Mouse (Mus musculus) embryonic facial prominence, embryonic 12.5 days (tissue): ENCODE measurements around the gene Ubtd2. TPM values are rescaled to one million over a fixed set of nuclear protein-coding genes. Genes with fewer than 3 reads are reported as not detected.

Experiments used
- ATAC-seq: fragments of 200-750 bp; cut with Nextera tagmentation; 2 replicates; pipeline ENCODE4 v1.8.0; 2017; ENCODE audit not compliant: insufficient number of reproducible peaks, insufficient read depth, low FRiP score, low TSS enrichment
- H3K27ac ChIP-seq: fragments of 300-500 bp; sonication (generic); 2 replicates; pipeline ENCODE4 v1.5.1; 2016; ENCODE audit warnings: mild to moderate bottlenecking
- H3K27me3 ChIP-seq: fragments of 300-500 bp; sonication (generic); 2 replicates; pipeline ENCODE4 v1.6.1; 2016; ENCODE audit warnings: mild to moderate bottlenecking, moderate library complexity
- H3K36me3 ChIP-seq: fragments of 300-500 bp; sonication (generic); 2 replicates; pipeline ENCODE4 v1.6.1; 2016; ENCODE audit warnings: mild to moderate bottlenecking
- H3K4me1 ChIP-seq: fragments of 300-500 bp; sonication (generic); 2 replicates; pipeline ENCODE4 v1.6.1; 2016
- H3K4me2 ChIP-seq: fragments of 300-500 bp; sonication (generic); replicated peaks from 2 replicates; pipeline ENCODE4 v1.6.1; 2016; ENCODE audit warnings: mild to moderate bottlenecking, moderate library complexity
- H3K4me3 ChIP-seq: fragments of 300-500 bp; sonication (generic); 2 replicates; pipeline ENCODE4 v1.5.1; 2016; ENCODE audit warnings: mild to moderate bottlenecking
- H3K9ac ChIP-seq: fragments of 300-500 bp; sonication (generic); 2 replicates; pipeline ENCODE4 v1.6.1; 2016; ENCODE audit warnings: mild to moderate bottlenecking, moderate library complexity
- H3K9me3 ChIP-seq: fragments of 300-500 bp; sonication (generic); 2 replicates; pipeline ENCODE4 v1.6.1; 2016; ENCODE audit warnings: mild to moderate bottlenecking, moderate library complexity
- WGBS: fragments of 180-500 bp; shearing (Covaris S2); methylation state at CpG from one replicate; pipeline ENCODE4 v1.1.7; 2016; 5-methylcytosine and 5-hydroxymethylcytosine counted together
- polyA plus RNA-seq: library from polyadenylated mRNA; unstranded; fragments of >200 nt; fragmentation: Nextera tagmentation; extraction: Ambion mirVana; gene quantifications from 2 replicates; pipeline ENCODE4 v1.2.1, GENCODE M21; 2016

Gene Ubtd2
- polyA plus RNA-seq, 1 experiment from 2014 or later = 96.7 TPM

GRCm38 (mm10) chr11:32560015-32560770 is 105.0 kb downstream of the Ubtd2 start:
- ATAC-seq = no peak
- Histone ChIP-seq H3K4me1 (peaks cover 15% of the 10 kb centered on the region), H3K27ac (no peak overlapping the region), H3K4me3 (no peak overlapping the region), H3K36me3 (no peaks in the 10 kb centered on the region), H3K9me3 (no peaks in the 10 kb centered on the region), H3K4me2 (no peak overlapping the region), H3K9ac (no peak overlapping the region), H3K27me3 (no peaks in the 10 kb centered on the region)
- WGBS = 75% methylated on average over 12 of the region's 12 CpGs

GRCm38 (mm10) chr11:32561465-32562355 is 106.5 kb downstream of the Ubtd2 start:
- no peak overlapping the region for H3K9ac ChIP-seq
- H3K36me3 ChIP-seq = no peaks in the 10 kb centered on the region
- H3K9me3 ChIP-seq = no peaks in the 10 kb centered on the region
- H3K27me3 ChIP-seq = no peaks in the 10 kb centered on the region
- H3K4me3 ChIP-seq = no peak overlapping the region
- ATAC-seq = no peak
- WGBS = 73% methylated on average over 10 of the region's 10 CpGs
- no peak overlapping the region for H3K4me2 ChIP-seq
- no peak overlapping the region for H3K27ac ChIP-seq
- H3K4me1 ChIP-seq = peaks cover 15% of the 10 kb centered on the region

DNA sequence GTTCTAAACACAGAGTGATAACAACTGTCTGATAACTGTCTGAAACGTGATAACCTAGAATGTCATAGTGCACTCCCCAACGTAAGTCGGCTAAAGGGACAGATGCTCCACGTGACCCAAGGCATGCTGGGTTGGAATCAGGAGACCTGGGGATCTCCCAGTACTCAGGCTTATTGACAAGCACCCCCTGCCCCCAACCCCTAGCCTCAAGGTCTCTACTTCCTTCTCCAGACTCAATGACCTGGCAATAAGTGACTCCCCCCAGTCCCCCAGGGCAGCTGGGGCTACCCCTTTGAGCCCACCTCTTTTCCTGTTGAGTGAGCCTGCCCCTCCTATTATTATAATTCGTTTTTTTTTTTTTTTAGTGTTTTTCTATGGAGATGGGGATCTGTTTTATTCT is 107.5 kb downstream of the Ubtd2 start:
- no peak for ATAC-seq
- H3K4me3 ChIP-seq = no peak overlapping the region
- no peaks in the 10 kb centered on the region for H3K9me3 ChIP-seq
- WGBS = 61% methylated on average over 5 of the region's 5 CpGs
- H3K36me3 ChIP-seq = no peaks in the 10 kb centered on the region
- no peak overlapping the region for H3K27ac ChIP-seq
- peaks cover 15% of the 10 kb centered on the region for H3K4me1 ChIP-seq
- no peak overlapping the region for H3K4me2 ChIP-seq
- no peaks in the 10 kb centered on the region for H3K27me3 ChIP-seq
- H3K9ac ChIP-seq = no peak overlapping the region

DNA sequence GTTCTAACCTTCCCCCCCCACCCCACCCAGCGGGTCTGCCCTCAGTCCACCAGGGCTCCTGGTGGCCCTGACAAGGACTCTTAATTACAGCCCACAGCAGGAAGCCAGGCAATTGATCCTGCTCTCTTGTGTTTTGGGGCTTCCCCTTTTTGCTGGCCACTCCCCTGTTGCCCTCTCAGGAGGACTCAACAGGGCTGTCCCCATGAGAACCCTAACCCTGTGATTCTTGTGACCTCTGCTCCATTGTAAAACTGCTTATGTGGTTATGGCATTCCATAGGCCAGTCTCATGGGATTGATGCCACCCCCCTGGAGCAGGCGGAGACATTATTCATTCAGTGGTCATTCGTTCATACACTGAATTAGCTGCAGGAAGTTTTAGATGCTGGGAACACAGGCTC is 108.5 kb downstream of the Ubtd2 start:
- no peak for ATAC-seq
- H3K4me3 ChIP-seq = no peak overlapping the region
- H3K9ac ChIP-seq = no peak overlapping the region
- H3K27ac ChIP-seq = no peak overlapping the region
- peaks cover 14% of the 10 kb centered on the region for H3K4me1 ChIP-seq
- no peak overlapping the region for H3K4me2 ChIP-seq
- WGBS = 33% methylated on average over 3 of the region's 3 CpGs
- H3K27me3 ChIP-seq = no peaks in the 10 kb centered on the region
- H3K36me3 ChIP-seq = no peaks in the 10 kb centered on the region
- H3K9me3 ChIP-seq = no peaks in the 10 kb centered on the region

- no peaks in the 10 kb centered on the region for H3K9me3 ChIP-seq
- WGBS = 42% methylated on average over 4 of the region's 4 CpGs
- no peaks in the 10 kb centered on the region for H3K36me3 ChIP-seq
- H3K27me3 ChIP-seq = no peaks in the 10 kb centered on the region
- H3K4me1 ChIP-seq = peaks cover 12% of the 10 kb centered on the region
- no peak for ATAC-seq
- H3K27ac ChIP-seq = no peak overlapping the region
- no peak overlapping the region for H3K4me3 ChIP-seq
- H3K4me2 ChIP-seq = no peak overlapping the region
- H3K9ac ChIP-seq = no peak overlapping the region
These were observed 109.5 kb downstream of the Ubtd2 start for GRCm38 (mm10) chr11:32564629-32565028.

- H3K4me2 ChIP-seq = no peak overlapping the region
- no peak overlapping the region for H3K9ac ChIP-seq
- H3K27ac ChIP-seq = no peak overlapping the region
- no peaks in the 10 kb centered on the region for H3K36me3 ChIP-seq
- H3K27me3 ChIP-seq = no peaks in the 10 kb centered on the region
- H3K9me3 ChIP-seq = no peaks in the 10 kb centered on the region
- no peak for ATAC-seq
- WGBS = 36% methylated on average over 8 of the region's 8 CpGs
- H3K4me3 ChIP-seq = no peak overlapping the region
- H3K4me1 ChIP-seq = peaks cover 12% of the 10 kb centered on the region
These were observed 109.9 kb downstream of the Ubtd2 start for GRCm38 (mm10) chr11:32565088-32565487.

DNA sequence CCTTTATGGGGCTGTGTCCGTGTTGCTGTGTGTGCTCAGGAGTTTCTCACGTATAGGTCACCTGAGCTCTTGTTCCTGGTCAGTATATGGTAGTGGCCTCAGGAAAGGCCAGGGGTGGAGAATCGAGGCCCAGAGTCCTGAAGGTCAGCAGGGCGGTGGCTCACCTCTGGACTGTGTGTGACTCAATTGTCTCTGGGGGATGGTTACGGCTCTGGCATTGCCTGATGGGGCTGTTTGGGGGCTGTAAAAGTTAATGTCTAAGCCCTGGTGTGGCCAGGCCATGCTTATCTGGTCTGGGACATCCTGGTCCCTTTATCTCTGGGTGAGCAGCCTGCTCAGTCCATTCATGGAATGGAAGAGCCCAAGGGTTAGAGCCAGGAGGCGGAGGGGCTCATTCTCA is 111.0 kb downstream of the Ubtd2 start:
- 82% methylated on average over 6 of the region's 6 CpGs for WGBS
- Histone ChIP-seq H3K36me3 (no peaks in the 10 kb centered on the region), H3K4me1 (peaks cover 12% of the 10 kb centered on the region), H3K27ac (no peak overlapping the region), H3K27me3 (no peaks in the 10 kb centered on the region), H3K9ac (no peak overlapping the region), H3K9me3 (no peaks in the 10 kb centered on the region), H3K4me3 (no peak overlapping the region), H3K4me2 (no peak overlapping the region)
- ATAC-seq = no peak

Other genes starting within 250 kb of the Ubtd2 start
- gene Snrnp25, start 250.0 kb upstream of the Ubtd2 start, polyA plus RNA-seq = 69.3 and 71.1 TPM in 2 replicates
- gene Rhbdf1, start 233.1 kb upstream of the Ubtd2 start, polyA plus RNA-seq = 46.5 and 49.8 TPM in 2 replicates
- 36.0 and 36.5 TPM in 2 replicates for gene Mpg, start 228.9 kb upstream of the Ubtd2 start, polyA plus RNA-seq
- gene Nprl3, start 187.7 kb upstream of the Ubtd2 start, polyA plus RNA-seq = 47.9 and 48.2 TPM in 2 replicates
- gene Hba-x, start 179.0 kb upstream of the Ubtd2 start, polyA plus RNA-seq = 1,599 and 1,804 TPM in 2 replicates
- gene Hba-a1, start 171.9 kb upstream of the Ubtd2 start, polyA plus RNA-seq = 3,181 and 3,391 TPM in 2 replicates
- gene Hbq1b, start 168.4 kb upstream of the Ubtd2 start, polyA plus RNA-seq = 2.5 and 4.6 TPM in 2 replicates
- 6,828 and 7,450 TPM in 2 replicates for gene Hba-a2, start 158.9 kb upstream of the Ubtd2 start, polyA plus RNA-seq
- 0.53 TPM in 1 of 2 replicates, not detected in the other for gene Hbq1a, start 155.3 kb upstream of the Ubtd2 start, polyA plus RNA-seq
- 28.8 and 30.6 TPM in 2 replicates for gene Sh3pxd2b, start 107.5 kb upstream of the Ubtd2 start, polyA plus RNA-seq
- 0.32 and 0.36 TPM in 2 replicates for gene Efcab9, start 76.7 kb downstream of the Ubtd2 start, polyA plus RNA-seq
- gene Stk10, start 77.9 kb downstream of the Ubtd2 start, polyA plus RNA-seq = 3.1 and 3.2 TPM in 2 replicates
- gene Fbxw11, start 187.4 kb downstream of the Ubtd2 start, polyA plus RNA-seq = 90.2 and 90.4 TPM in 2 replicates